Mouse (Mus musculus): ENCODE data around the gene Arhgap25. TPM values are rescaled to one million over a fixed set of nuclear protein-coding genes. Genes with fewer than 3 reads are reported as not detected.

Gene Arhgap25
- total RNA-seq, 1 experiment from 2014 or later = 138 TPM

Other genes with a start within 250 kb of the Arhgap25 start
- gene Antxr1, start 197.4 kb downstream of the Arhgap25 start, total RNA-seq (2017) = 0.43 TPM in 1 of 3 replicates, not detected in the others
- not detected in 3 replicates for gene Gkn1, start 182.3 kb downstream of the Arhgap25 start, total RNA-seq (2017)
- gene Gkn2, start 159.9 kb downstream of the Arhgap25 start, total RNA-seq (2017) = not detected in 3 replicates
- not detected in 3 replicates for gene Gkn3, start 144.3 kb downstream of the Arhgap25 start, total RNA-seq (2017)
- gene Bmp10, start 104.3 kb downstream of the Arhgap25 start, total RNA-seq (2017) = not detected in 3 replicates
- gene Prokr1, start 57.5 kb upstream of the Arhgap25 start, total RNA-seq (2017) = 0.67 to 2.8 TPM (median 1.9 TPM) in 3 replicates
- 5.2 to 12.7 TPM (median 8.7 TPM) in 3 replicates for gene Aplf, start 138.9 kb upstream of the Arhgap25 start, total RNA-seq (2017)
- not detected in 3 replicates for gene Efcc1, start 197.6 kb upstream of the Arhgap25 start, total RNA-seq (2017)
- 1.9 to 42.8 TPM (median 3.1 TPM) in 3 replicates for gene Gp9, start 244.8 kb upstream of the Arhgap25 start, total RNA-seq (2017)

Measured in monocyte, adult 5-6 weeks (primary cell).